Mouse (Mus musculus): Measurements from ENCODE around the gene Vps18.

- TF ChIP-seq CTCF (IDR thresholded peaks at IDR 0.05; ENCODE audit: low read depth) (no peak), EP300 (optimal IDR thresholded peaks at IDR 0.05) (no peak)
Measured at GRCm38 (mm10) chr2:119324576-119325318, 36.2 kb downstream of the Vps18 start.

All from stomach, postnatal 0 days (tissue).